Mouse (Mus musculus) ES-Bruce4 (cell line): ENCODE results near the gene Ammecr1.

Experiments used
- EP300 ChIP-seq: IDR thresholded peaks from 2 replicates; pipeline ENCODE4 v1.6.1; 2011; ENCODE audit warnings: low read depth, low read length; ENCODE audit not compliant: insufficient read depth
- POLR2A ChIP-seq: IDR thresholded peaks from one replicate; pipeline ENCODE4 v1.8.1; 2011; ENCODE audit warnings: low read length; ENCODE audit not compliant: insufficient read depth

- TF ChIP-seq POLR2A (no peak), EP300 (no peak)
These were observed 37.8 kb upstream of the Ammecr1 start for GRCm38 (mm10) chrX:143004131-143004846.
